Mouse (Mus musculus) lung, embryonic 16.5 days (tissue): Measurements from ENCODE around the gene Dnajb13. TPM values are rescaled to one million over a fixed set of nuclear protein-coding genes. Genes with fewer than 3 reads are reported as not detected.

Source experiments
- ATAC-seq: fragments of 200-750 bp; cut with Nextera tagmentation; 2 replicates; pipeline ENCODE4 v1.8.0; 2017; ENCODE audit warnings: low read depth, mild to moderate bottlenecking, moderate library complexity
- H3K27ac ChIP-seq: fragments of 300-500 bp; sonication (generic); 2 replicates; pipeline ENCODE4 v1.5.1; 2014; ENCODE audit warnings: mild to moderate bottlenecking, control low read depth, low read length
- H3K27me3 ChIP-seq: fragments of 300-500 bp; sonication (generic); 2 replicates; pipeline ENCODE4 v1.6.1; 2014; ENCODE audit warnings: low read depth, low read length, mixed read lengths; ENCODE audit not compliant: control insufficient read depth, insufficient read depth
- H3K36me3 ChIP-seq: fragments of 300-500 bp; sonication (generic); 2 replicates; pipeline ENCODE4 v1.6.1; 2014; ENCODE audit warnings: low read length; ENCODE audit not compliant: control insufficient read depth, insufficient read depth
- H3K4me1 ChIP-seq: fragments of 300-500 bp; sonication (generic); replicated peaks from 2 replicates; pipeline ENCODE4 v1.6.1; 2014; ENCODE audit warnings: low read length, mixed read lengths; ENCODE audit not compliant: control insufficient read depth, insufficient read depth
- H3K4me2 ChIP-seq: fragments of 300-500 bp; sonication (generic); 2 replicates; pipeline ENCODE4 v1.6.1; 2014; ENCODE audit warnings: low read depth, low read length, control low read depth
- H3K4me3 ChIP-seq: fragments of 300-500 bp; sonication (generic); 2 replicates; pipeline ENCODE4 v1.5.1; 2014; ENCODE audit warnings: mild to moderate bottlenecking, low read length, control low read depth
- H3K9ac ChIP-seq: fragments of 300-500 bp; sonication (generic); 2 replicates; pipeline ENCODE4 v1.6.1; 2014; ENCODE audit warnings: low read length, control low read depth
- H3K9me3 ChIP-seq: fragments of 300-500 bp; sonication (generic); 2 replicates; pipeline ENCODE4 v1.6.1; 2016; ENCODE audit warnings: low read length; ENCODE audit not compliant: control insufficient read depth
- WGBS: fragments of 180-500 bp; shearing (Covaris S2); extraction: QIAGEN DNeasy Blood & Tissue Kit; methylation state at CpG from one replicate; pipeline ENCODE4 v1.1.7; 2014; 5-methylcytosine and 5-hydroxymethylcytosine counted together
- polyA plus RNA-seq: library from polyadenylated mRNA; unstranded; fragments of >200 nt; fragmentation: Nextera tagmentation; extraction: Ambion mirVana; gene quantifications from 2 replicates; pipeline ENCODE4 v1.2.1, GENCODE M21; 2015

The Dnajb13 gene
- polyA plus RNA-seq, 1 experiment from 2014 or later = 8.5 TPM

GRCm38 (mm10) chr7:100470796-100471406 lies 43.9 kb downstream of the Dnajb13 start:
- 86% methylated on average over 11 of the region's 11 CpGs for WGBS
- Histone ChIP-seq H3K36me3 (peaks cover 6% of the 10 kb centered on the region; the same call in 1 of the 2 replicates), H3K9ac (no peak overlapping the region), H3K27me3 (no peaks in the 10 kb centered on the region), H3K27ac (no peak overlapping the region), H3K4me1 (peaks cover 5% of the 10 kb centered on the region; the same call in 1 of the 2 replicates), H3K9me3 (no peaks in the 10 kb centered on the region), H3K4me3 (no peak overlapping the region), H3K4me2 (no peak overlapping the region)
- no peak for ATAC-seq

DNA sequence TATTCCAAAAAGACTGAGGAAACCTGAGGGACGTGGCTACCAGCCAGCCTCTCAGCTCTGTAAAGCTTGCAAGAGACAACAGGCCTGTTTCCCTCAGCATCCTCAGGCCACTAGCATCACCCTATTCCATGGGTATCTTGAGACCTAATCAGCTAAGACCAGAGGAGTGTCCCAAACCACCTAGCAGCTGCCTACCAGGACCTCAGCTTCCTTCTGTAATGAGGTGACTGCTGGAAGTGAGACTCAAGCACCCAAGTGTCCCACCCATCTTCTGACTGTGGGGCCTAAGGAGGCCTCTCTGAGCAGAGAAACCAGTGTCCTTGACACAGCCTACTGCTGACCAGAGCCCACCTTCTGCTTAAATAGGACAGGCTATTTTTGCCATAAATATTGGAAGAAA lies 45.3 kb downstream of the Dnajb13 start:
- WGBS = 92% methylated on average over 1 of the region's 1 CpGs
- H3K9ac ChIP-seq = no peak overlapping the region
- peaks cover 6% of the 10 kb centered on the region; the same call in 1 of the 2 replicates for H3K36me3 ChIP-seq
- H3K27ac ChIP-seq = no peak overlapping the region
- no peaks in the 10 kb centered on the region for H3K9me3 ChIP-seq
- no peak overlapping the region for H3K4me3 ChIP-seq
- H3K4me2 ChIP-seq = no peak overlapping the region
- H3K4me1 ChIP-seq = peaks cover 12% of the 10 kb centered on the region
- no peaks in the 10 kb centered on the region for H3K27me3 ChIP-seq
- no peak for ATAC-seq

DNA sequence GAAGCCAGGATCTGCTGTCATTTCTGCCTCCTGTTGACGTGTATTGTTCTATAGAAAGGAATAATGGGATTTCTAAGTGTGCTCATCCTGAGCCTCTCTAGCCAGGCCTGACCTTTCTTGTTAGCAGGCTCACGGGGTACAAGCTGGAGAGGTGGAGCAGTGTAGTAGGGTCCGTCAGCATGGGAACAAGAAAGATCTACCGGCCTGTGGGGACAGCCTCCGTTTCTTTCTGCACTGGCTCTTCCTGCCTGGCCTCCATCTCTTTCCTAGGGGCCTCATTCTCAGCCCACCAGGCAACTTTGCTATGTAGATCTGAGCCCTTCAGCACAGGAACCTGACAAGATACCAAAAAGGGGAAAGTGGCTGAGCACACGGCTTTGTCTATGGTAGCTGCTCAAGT lies 46.0 kb downstream of the Dnajb13 start:
- no peak overlapping the region for H3K27ac ChIP-seq
- H3K4me1 ChIP-seq = peaks cover 13% of the 10 kb centered on the region
- peaks cover 6% of the 10 kb centered on the region; the same call in 1 of the 2 replicates for H3K36me3 ChIP-seq
- no peaks in the 10 kb centered on the region for H3K27me3 ChIP-seq
- no peaks in the 10 kb centered on the region for H3K9me3 ChIP-seq
- 80% methylated on average over 6 of the region's 6 CpGs for WGBS
- no peak overlapping the region for H3K4me2 ChIP-seq
- H3K9ac ChIP-seq = no peak overlapping the region
- no peak for ATAC-seq
- H3K4me3 ChIP-seq = no peak overlapping the region

GRCm38 (mm10) chr7:100466781-100467510 lies 47.8 kb downstream of the Dnajb13 start:
- Histone ChIP-seq H3K9ac (no peak overlapping the region), H3K27me3 (no peaks in the 10 kb centered on the region), H3K27ac (0 out of 2 replicates have a peak overlapping the region, but pooled peaks have one; percentile 8), H3K9me3 (no peaks in the 10 kb centered on the region), H3K4me3 (no peak overlapping the region), H3K4me1 (peaks cover 13% of the 10 kb centered on the region), H3K36me3 (peaks cover 6% of the 10 kb centered on the region; the same call in 1 of the 2 replicates), H3K4me2 (no peak overlapping the region)
- ATAC-seq = peak; percentile 39; the same call in 1 of the 2 replicates
- WGBS = 71% methylated on average over 11 of the region's 11 CpGs

GRCm38 (mm10) chr7:100465656-100466309 lies 49.0 kb downstream of the Dnajb13 start:
- Histone ChIP-seq H3K4me3 (no peak overlapping the region), H3K27me3 (no peaks in the 10 kb centered on the region), H3K27ac (peak overlapping the region; percentile 81), H3K4me1 (peaks cover 13% of the 10 kb centered on the region), H3K9ac (0 out of 2 replicates have a peak overlapping the region, but pooled peaks have one; percentile 17), H3K9me3 (no peaks in the 10 kb centered on the region), H3K36me3 (peaks cover 6% of the 10 kb centered on the region; the same call in 1 of the 2 replicates), H3K4me2 (0 out of 2 replicates have a peak overlapping the region, but pooled peaks have one; percentile 10)
- peak; percentile 91 for ATAC-seq
- 24% methylated on average over 5 of the region's 5 CpGs for WGBS

- ATAC-seq = peak; percentile 60
- 46% methylated on average over 4 of the region's 4 CpGs for WGBS
- Histone ChIP-seq H3K27ac (peak overlapping the region; percentile 81), H3K4me1 (peaks cover 13% of the 10 kb centered on the region), H3K4me3 (no peak overlapping the region), H3K27me3 (no peaks in the 10 kb centered on the region), H3K9ac (0 out of 2 replicates have a peak overlapping the region, but pooled peaks have one; percentile 17), H3K9me3 (no peaks in the 10 kb centered on the region), H3K36me3 (0 out of 2 replicates have a peak, but pooled peaks cover 2% of the 10 kb centered on the region), H3K4me2 (0 out of 2 replicates have a peak overlapping the region, but pooled peaks have one; percentile 10)
Observed at GRCm38 (mm10) chr7:100465248-100465647, 49.5 kb downstream of the Dnajb13 start.

- H3K9ac ChIP-seq = no peak overlapping the region
- H3K4me2 ChIP-seq = no peak overlapping the region
- H3K27ac ChIP-seq = no peak overlapping the region; the same call in 1 of the 2 replicates
- H3K4me3 ChIP-seq = no peak overlapping the region
- 88% methylated on average over 7 of the region's 7 CpGs for WGBS
- no peaks in the 10 kb centered on the region for H3K27me3 ChIP-seq
- H3K36me3 ChIP-seq = no peaks in the 10 kb centered on the region; the same call in 1 of the 2 replicates
- peaks cover 13% of the 10 kb centered on the region for H3K4me1 ChIP-seq
- no peaks in the 10 kb centered on the region for H3K9me3 ChIP-seq
- ATAC-seq = no peak
Observed at GRCm38 (mm10) chr7:100464248-100464647, 50.5 kb downstream of the Dnajb13 start.

GRCm38 (mm10) chr7:100463757-100464156 lies 51.0 kb downstream of the Dnajb13 start:
- peaks cover 13% of the 10 kb centered on the region for H3K4me1 ChIP-seq
- no peaks in the 10 kb centered on the region for H3K9me3 ChIP-seq
- H3K4me3 ChIP-seq = no peak overlapping the region
- H3K27me3 ChIP-seq = no peaks in the 10 kb centered on the region
- no peak overlapping the region for H3K4me2 ChIP-seq
- H3K9ac ChIP-seq = no peak overlapping the region
- ATAC-seq = no peak
- no peak overlapping the region for H3K27ac ChIP-seq
- H3K36me3 ChIP-seq = no peaks in the 10 kb centered on the region; the same call in 1 of the 2 replicates
- WGBS = 58% methylated on average over 10 of the region's 10 CpGs

- WGBS = 57% methylated on average over 9 of the region's 9 CpGs
- Histone ChIP-seq H3K4me2 (no peak overlapping the region), H3K9ac (no peak overlapping the region)
Observed at GRCm38 (mm10) chr7:100463194-100463593, 51.6 kb downstream of the Dnajb13 start.

More at GRCm38 (mm10) chr7:100463194-100463593, 51.6 kb downstream of the Dnajb13 start:
- H3K36me3 ChIP-seq = no peaks in the 10 kb centered on the region; the same call in 1 of the 2 replicates
- H3K4me3 ChIP-seq = no peak overlapping the region
- H3K4me1 ChIP-seq = peaks cover 13% of the 10 kb centered on the region
- no peak overlapping the region for H3K27ac ChIP-seq
- H3K9me3 ChIP-seq = no peaks in the 10 kb centered on the region
- no peaks in the 10 kb centered on the region for H3K27me3 ChIP-seq
- ATAC-seq = no peak
